Mouse (Mus musculus): ENCODE results near the gene Vmn2r117.
"Not testable (repeated sequence)": the region's sequence is repeated elsewhere in the genome, so short reads cannot be mapped to it uniquely, and the experiment has no call there.

Vmn2r117 gene

GRCm38 (mm10) chr17:23479599-23479998, at the start of gene Vmn2r117:
Gene Vmn2r117 (minus strand): TSS chr17:23479699.
- not testable (repeated sequence) for DNase-seq (ENCODE audit: low spot score)

GRCm38 (mm10) chr17:23522941-23523732, 43.6 kb upstream of the Vmn2r117 start:
- DNase-seq (ENCODE audit: low spot score) = not testable (repeated sequence)

GRCm38 (mm10) chr17:23518701-23519423, 39.4 kb upstream of the Vmn2r117 start:
- no peak for DNase-seq (ENCODE audit: low spot score)

- no peak for DNase-seq (ENCODE audit: low spot score)
Measured at GRCm38 (mm10) chr17:23433150-23433679, 46.3 kb downstream of the Vmn2r117 start.

All from ovary, postnatal 36 days (tissue).